Comparison of ENCODE assay signal across 23 mouse cellular contexts in the genomic region with DNA sequence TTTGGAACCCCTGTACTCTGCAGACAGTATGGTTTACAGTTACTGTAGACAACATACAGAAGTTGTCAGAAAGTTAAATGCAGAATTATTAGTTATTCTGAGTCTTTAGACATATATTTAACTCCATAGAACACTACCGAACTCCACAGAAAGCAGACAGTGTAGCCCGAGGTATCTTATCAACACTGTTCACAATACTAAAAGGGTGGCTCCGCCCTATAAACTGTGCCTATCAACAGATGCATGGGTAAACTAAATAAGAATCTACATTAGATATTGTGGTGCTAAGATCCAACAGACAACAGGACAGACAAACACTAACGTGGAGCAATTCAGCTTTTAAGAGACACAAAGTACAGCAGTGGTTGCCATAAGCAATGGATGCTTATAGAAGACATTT.
DNase-seq lines count a peak whose midpoint lies in the region; ATAC-seq and TF ChIP-seq lines count a peak whose summit lies in the region.
"Had no signal": no experiment of that assay in that cellular context is flagged by ENCODE, and none has a peak within 500 bp of the region (broad histone marks: within the 10 kb centered on the region; RNA-seq: fewer than 3 reads in every experiment).

No protein-coding gene starts in this region.

- no peaks in the 10 kb centered on the region for H3K4me1 ChIP-seq in liver, embryonic 11.5 days (replicated peaks; ENCODE audit: control insufficient read depth, insufficient read depth, low read length)
- peaks cover 0 to 10% of the 10 kb centered on the region in 2 experiments; a peak in 3 of 4 replicates for H3K4me1 ChIP-seq in liver, embryonic 14.5 days (replicated peaks; ENCODE audit: control insufficient read depth in 2 of 2, insufficient read depth in 2 of 2, low read length in 1 of 2)
- no peaks in the 10 kb centered on the region for H3K4me1 ChIP-seq in forebrain, postnatal 0 days (ENCODE audit: insufficient read depth)
- H3K4me1 ChIP-seq: forebrain, embryonic 13.5 days; heart, embryonic 12.5 days; hindbrain, embryonic 13.5 days had no signal

- DNase-seq in liver, embryonic 11.5 days (ENCODE audit: low spot score), result no peak
- no peak for DNase-seq in liver
- DNase-seq in liver, embryonic 14.5 days (ENCODE audit: low read depth in 3 of 3, low spot score in 3 of 3), result no peak
- DNase-seq in layer of hippocampus, postnatal 10 days (ENCODE audit: low spot score in 2 of 2), result no peak
- no peak for DNase-seq in forebrain, postnatal 0 days
- DNase-seq: adrenal gland, adult 8-10 months; adrenal gland, postnatal 25 days; cerebellum, adult 18-20 months; cerebellum, adult 9-10 months; cerebellum, postnatal 14 days; gastrocnemius, postnatal 25 days; heart, adult 18-20 months; heart, postnatal 10 days; heart, postnatal 36 days had no signal

- H3K9me3 ChIP-seq in liver, embryonic 11.5 days (ENCODE audit: control insufficient read depth, low read length), result no peaks in the 10 kb centered on the region
- no peaks in the 10 kb centered on the region for H3K9me3 ChIP-seq in liver, embryonic 14.5 days (ENCODE audit: control insufficient read depth, low read length)
- H3K9me3 ChIP-seq in forebrain, postnatal 0 days (ENCODE audit: low read length), result no peaks in the 10 kb centered on the region
- H3K9me3 ChIP-seq: forebrain, embryonic 10.5 days; forebrain, embryonic 13.5 days; heart, embryonic 15.5 days; hindbrain, embryonic 13.5 days had no signal

- H3K4me3 ChIP-seq in liver, embryonic 11.5 days (ENCODE audit: low read depth, low read length), result no peak overlapping the region
- H3K4me3 ChIP-seq in liver, embryonic 14.5 days (ENCODE audit: insufficient read depth in 1 of 2, low read depth in 2 of 2, low read length in 2 of 2), result no peak overlapping the region
- H3K4me3 ChIP-seq in forebrain, postnatal 0 days (ENCODE audit: low read depth, low read length), result no peak overlapping the region
- H3K4me3 ChIP-seq: forebrain, embryonic 10.5 days; forebrain, embryonic 13.5 days; heart, embryonic 12.5 days; heart, embryonic 15.5 days; hindbrain, embryonic 10.5 days; hindbrain, embryonic 13.5 days had no signal

- WGBS in liver, embryonic 11.5 days, result 65% methylated on average over 4 of the region's 4 CpGs
- 23% methylated on average over 4 of the region's 4 CpGs for WGBS in liver, embryonic 14.5 days (ENCODE audit: insufficient replicate concordance)
- 94% methylated on average over 4 of the region's 4 CpGs for whole genome bisulfite sequencing in forebrain, postnatal 0 days

- H3K9ac ChIP-seq in liver, embryonic 11.5 days (ENCODE audit: low read depth, low read length), result no peak overlapping the region
- H3K9ac ChIP-seq in liver, embryonic 14.5 days (replicated peaks), result no peak overlapping the region
- no peak overlapping the region for H3K9ac ChIP-seq in forebrain, postnatal 0 days
- H3K9ac ChIP-seq: forebrain, embryonic 13.5 days; heart, embryonic 12.5 days; heart, embryonic 15.5 days; hindbrain, embryonic 13.5 days had no signal

- H3K4me2 ChIP-seq in liver, embryonic 11.5 days, result no peak overlapping the region
- peak overlapping the region; percentile 8; the same call in 1 of the 2 replicates for H3K4me2 ChIP-seq in liver, embryonic 14.5 days (ENCODE audit: low read depth)
- no peak overlapping the region for H3K4me2 ChIP-seq in forebrain, postnatal 0 days (ENCODE audit: low read depth)
- H3K4me2 ChIP-seq: forebrain, embryonic 13.5 days; heart, embryonic 12.5 days; heart, embryonic 15.5 days; hindbrain, embryonic 13.5 days had no signal

- H3K36me3 ChIP-seq in liver, embryonic 11.5 days (ENCODE audit: control insufficient read depth, insufficient read depth, low read length), result no peaks in the 10 kb centered on the region
- H3K36me3 ChIP-seq in liver, embryonic 14.5 days (replicated peaks; ENCODE audit: control insufficient read depth, insufficient read depth, low read depth), result no peaks in the 10 kb centered on the region
- no peaks in the 10 kb centered on the region for H3K36me3 ChIP-seq in forebrain, postnatal 0 days (ENCODE audit: insufficient read depth)

- H3K27ac ChIP-seq in liver, embryonic 11.5 days (ENCODE audit: low read depth, low read length), result no peak overlapping the region
- no peak overlapping the region for H3K27ac ChIP-seq in liver, embryonic 14.5 days
- no peak overlapping the region for H3K27ac ChIP-seq in forebrain, postnatal 0 days (ENCODE audit: low read depth, low read length)
- H3K27ac ChIP-seq: forebrain, embryonic 10.5 days; forebrain, embryonic 13.5 days; heart, embryonic 15.5 days; hindbrain, embryonic 10.5 days; hindbrain, embryonic 13.5 days had no signal

- TF ChIP-seq CTCF in liver, embryonic 14.5 days (IDR thresholded peaks at IDR 0.05; ENCODE audit: low read depth), result no peak
- no peak for TF ChIP-seq CTCF in forebrain, postnatal 0 days (IDR thresholded peaks at IDR 0.05; ENCODE audit: low read depth)

- peak; percentile 51; the same call in 1 of the 2 replicates for TF ChIP-seq EP300 in liver, embryonic 14.5 days (IDR thresholded peaks at IDR 0.05; ENCODE audit: low read depth)

- no peaks in the 10 kb centered on the region for H3K27me3 ChIP-seq in liver, embryonic 11.5 days (replicated peaks; ENCODE audit: control insufficient read depth, insufficient read depth, low read length)
- H3K27me3 ChIP-seq in liver, embryonic 14.5 days (ENCODE audit: control insufficient read depth, insufficient read depth, low read length), result no peaks in the 10 kb centered on the region
- H3K27me3 ChIP-seq in forebrain, postnatal 0 days (ENCODE audit: insufficient read depth, low read length), result no peaks in the 10 kb centered on the region
- H3K27me3 ChIP-seq: forebrain, embryonic 13.5 days; heart, embryonic 12.5 days; heart, embryonic 15.5 days; hindbrain, embryonic 13.5 days had no signal

- ATAC-seq in liver, embryonic 11.5 days (replicated peaks; ENCODE audit: low FRiP score), result peak; percentile 85
- peak; percentile 75; the same call in 1 of the 2 replicates for ATAC-seq in liver, embryonic 14.5 days (ENCODE audit: insufficient read depth)
- ATAC-seq in megakaryocyte progenitor cell, adult 5-6 weeks (replicated peaks; ENCODE audit: poor library complexity), result peak; percentile 43; the same call in 1 of the 2 replicates
- ATAC-seq in forebrain, postnatal 0 days, result no peak
- ATAC-seq: activated CD4-positive, CD25-positive, alpha-beta regulatory T cell, adult 4 months; forebrain, embryonic 13.5 days; hindbrain, embryonic 16.5 days had no signal
